Comparison of ENCODE assay signal across 8 mouse cellular contexts in the genomic region with DNA sequence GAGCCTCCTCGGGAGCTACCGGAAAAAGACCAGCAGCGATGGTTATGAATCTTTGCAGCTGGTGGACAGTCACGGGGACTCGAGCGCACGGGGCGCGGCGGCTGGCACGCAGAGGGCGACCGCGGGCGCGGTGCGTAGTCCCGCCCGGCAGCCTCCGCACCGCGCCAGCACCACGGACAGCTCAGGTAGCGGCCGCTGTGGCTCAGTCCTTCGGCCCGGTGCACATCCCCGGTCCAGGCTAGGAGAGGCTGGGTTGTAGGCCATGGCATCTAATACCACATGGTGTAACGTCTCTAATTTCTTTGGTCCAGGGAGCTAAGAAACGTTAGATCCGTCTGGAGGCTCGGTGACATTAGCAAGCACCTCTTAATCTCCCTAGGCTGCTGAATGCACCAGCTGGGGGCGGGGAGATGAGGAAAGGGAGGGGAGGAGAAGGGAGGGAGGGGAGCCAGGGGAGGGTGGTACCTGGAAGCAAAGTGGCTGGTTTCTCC. TPM values are rescaled to one million over a fixed set of nuclear protein-coding genes. Genes with fewer than 3 reads are reported as not detected.
DNase-seq lines count a peak whose midpoint lies in the region; ATAC-seq lines count a peak whose summit lies in the region.
"Had no signal": no experiment of that assay in that cellular context is flagged by ENCODE, and none has a peak within 500 bp of the region (broad histone marks: within the 10 kb centered on the region; RNA-seq: fewer than 3 reads in every experiment).

No protein-coding gene starts in this region.

- H3K36me3 ChIP-seq in embryonic facial prominence, embryonic 15.5 days: no peaks in the 10 kb centered on the region
- no peaks in the 10 kb centered on the region for H3K36me3 ChIP-seq in hindbrain, embryonic 11.5 days (ENCODE audit: control insufficient read depth, insufficient read depth, low read length)
- H3K36me3 ChIP-seq in limb, embryonic 15.5 days: no peaks in the 10 kb centered on the region
- no peaks in the 10 kb centered on the region for H3K36me3 ChIP-seq in midbrain, embryonic 16.5 days (ENCODE audit: control insufficient read depth, insufficient read depth, low read length)

- no peak overlapping the region for H3K9ac ChIP-seq in embryonic facial prominence, embryonic 15.5 days
- peak overlapping the region; percentile 56 for H3K9ac ChIP-seq in hindbrain, embryonic 11.5 days (ENCODE audit: low read depth, low read length)
- H3K9ac ChIP-seq in limb, embryonic 15.5 days: no peak overlapping the region
- H3K9ac ChIP-seq in midbrain, embryonic 16.5 days (ENCODE audit: low read depth, low read length): peak overlapping the region; percentile 83

- H3K4me2 ChIP-seq in embryonic facial prominence, embryonic 15.5 days (replicated peaks): peak overlapping the region; percentile 69
- peak overlapping the region; percentile 84 for H3K4me2 ChIP-seq in hindbrain, embryonic 11.5 days (replicated peaks; ENCODE audit: low read depth, low read length)
- H3K4me2 ChIP-seq in limb, embryonic 15.5 days: peak overlapping the region; percentile 69
- H3K4me2 ChIP-seq in midbrain, embryonic 16.5 days (ENCODE audit: low read length): peak overlapping the region; percentile 72

- ATAC-seq in embryonic facial prominence, embryonic 15.5 days (ENCODE audit: insufficient number of reproducible peaks, low FRiP score, low TSS enrichment, low read depth): peak; percentile 83
- peak; percentile 85 for ATAC-seq in hindbrain, embryonic 11.5 days (ENCODE audit: low FRiP score)
- no peak for ATAC-seq in limb, embryonic 15.5 days (ENCODE audit: insufficient number of reproducible peaks, low FRiP score, low TSS enrichment, low read depth)
- ATAC-seq in midbrain, embryonic 16.5 days: peak; percentile 88

- H3K4me1 ChIP-seq in embryonic facial prominence, embryonic 15.5 days: peaks cover 16% of the 10 kb centered on the region
- H3K4me1 ChIP-seq in hindbrain, embryonic 11.5 days (replicated peaks; ENCODE audit: control insufficient read depth, insufficient read depth, low read length): no peaks in the 10 kb centered on the region
- H3K4me1 ChIP-seq in limb, embryonic 15.5 days: peaks cover 12% of the 10 kb centered on the region
- peaks cover 26% of the 10 kb centered on the region for H3K4me1 ChIP-seq in midbrain, embryonic 16.5 days (ENCODE audit: control insufficient read depth, insufficient read depth, low read length)

- DNase-seq in R1 (ENCODE audit: low read depth, low spot score): peak; percentile 89
- peak; percentile 80 for DNase-seq in brain, adult 2 months (ENCODE audit: low read depth, low spot score)
- DNase-seq in hindbrain, embryonic 11.5 days (ENCODE audit: low spot score): peak; percentile 75
- peak; percentile 24 for DNase-seq in testis, postnatal 14 days (ENCODE audit: low spot score)

- peak overlapping the region; percentile 40 for H3K4me3 ChIP-seq in embryonic facial prominence, embryonic 15.5 days (replicated peaks)
- H3K4me3 ChIP-seq in hindbrain, embryonic 11.5 days (ENCODE audit: low read depth, low read length): peak overlapping the region; percentile 56
- H3K4me3 ChIP-seq in limb, embryonic 15.5 days: peak overlapping the region; percentile 35
- H3K4me3 ChIP-seq in midbrain, embryonic 16.5 days (ENCODE audit: low read depth, low read length): peak overlapping the region; percentile 61
- H3K4me3 ChIP-seq: erythroblast, embryonic 14.5 days had no signal

- no peaks in the 10 kb centered on the region for H3K9me3 ChIP-seq in embryonic facial prominence, embryonic 15.5 days (replicated peaks)
- H3K9me3 ChIP-seq in hindbrain, embryonic 11.5 days (ENCODE audit: control insufficient read depth, low read length): no peaks in the 10 kb centered on the region
- H3K9me3 ChIP-seq in limb, embryonic 15.5 days: no peaks in the 10 kb centered on the region
- no peaks in the 10 kb centered on the region for H3K9me3 ChIP-seq in midbrain, embryonic 16.5 days (replicated peaks; ENCODE audit: control insufficient read depth, low read length, poor library complexity, severe bottlenecking)

- no peak overlapping the region for H3K27ac ChIP-seq in embryonic facial prominence, embryonic 15.5 days (replicated peaks)
- peak overlapping the region; percentile 83 for H3K27ac ChIP-seq in hindbrain, embryonic 11.5 days (ENCODE audit: low read depth, low read length)
- no peak overlapping the region for H3K27ac ChIP-seq in limb, embryonic 15.5 days
- peak overlapping the region; percentile 95 for H3K27ac ChIP-seq in midbrain, embryonic 16.5 days (ENCODE audit: low read length)

- under 1% methylated on average over 33 of the region's 33 CpGs for WGBS in embryonic facial prominence, embryonic 15.5 days
- WGBS in hindbrain, embryonic 11.5 days: under 1% methylated on average over 33 of the region's 33 CpGs
- under 1% methylated on average over 33 of the region's 33 CpGs for WGBS in limb, embryonic 15.5 days
- 0% methylated on average over 33 of the region's 33 CpGs for WGBS in midbrain, embryonic 16.5 days

- H3K27me3 ChIP-seq in embryonic facial prominence, embryonic 15.5 days: peaks cover 20% of the 10 kb centered on the region
- peaks cover 4% of the 10 kb centered on the region; the same call in 1 of the 2 replicates for H3K27me3 ChIP-seq in hindbrain, embryonic 11.5 days (ENCODE audit: control insufficient read depth, insufficient read depth, low read length)
- H3K27me3 ChIP-seq in limb, embryonic 15.5 days: peaks cover 20% of the 10 kb centered on the region
- no peaks in the 10 kb centered on the region; the same call in 1 of the 2 replicates for H3K27me3 ChIP-seq in midbrain, embryonic 16.5 days (ENCODE audit: control insufficient read depth, insufficient read depth, low read depth, low read length)

RNA-seq across cellular contexts. Expression of gene Dnajc6, which starts 54.3 kb away (rescaled TPM):
- polyA plus RNA-seq in embryonic facial prominence, embryonic 15.5 days (2015; fragmentation: Nextera tagmentation; extraction: Ambion mirVana): 2.0 and 3.2 TPM in 2 replicates
- 6.0 and 6.9 TPM in 2 replicates for polyA plus RNA-seq in hindbrain, embryonic 11.5 days (2014; fragmentation: Nextera tagmentation; extraction: Ambion mirVana)
- 0.45 and 1.3 TPM in 2 replicates for polyA plus RNA-seq in limb, embryonic 15.5 days (2015; fragmentation: Nextera tagmentation; extraction: Ambion mirVana)
- 62.0 and 77.1 TPM in 2 replicates for polyA plus RNA-seq in midbrain, embryonic 16.5 days (2015; fragmentation: Nextera tagmentation; extraction: Ambion mirVana)
- polyA plus RNA-seq: erythroblast, embryonic 14.5 days had no signal

Comparison
In these comparisons a context has a peak if more than half of its experiments do, and no peak if none do; other contexts are left out.
1. DNase-seq: peak in every context shown above with its lines; median percentile 89 in R1; 80 in brain, adult 2 months; 75 in hindbrain, embryonic 11.5 days; 24 in testis, postnatal 14 days.
2. H3K27ac ChIP-seq: peak in hindbrain, embryonic 11.5 days (single experiment) and midbrain, embryonic 16.5 days (single experiment); none in embryonic facial prominence, embryonic 15.5 days (single experiment) and limb, embryonic 15.5 days (single experiment).
3. H3K9ac ChIP-seq: peak in hindbrain, embryonic 11.5 days (single experiment) and midbrain, embryonic 16.5 days (single experiment); none in embryonic facial prominence, embryonic 15.5 days (single experiment) and limb, embryonic 15.5 days (single experiment).
4. Peak in every context shown above with its lines, with median percentiles within 50 percentile points of each other: H3K4me2 ChIP-seq and H3K4me3 ChIP-seq.